Mouse (Mus musculus): ENCODE results near the gene Ubash3b. TPM values are rescaled to one million over a fixed set of nuclear protein-coding genes. Genes with fewer than 3 reads are reported as not detected.

Ubash3b gene
- total RNA-seq, 1 experiment from 2014 or later: 9.6 TPM

DNA sequence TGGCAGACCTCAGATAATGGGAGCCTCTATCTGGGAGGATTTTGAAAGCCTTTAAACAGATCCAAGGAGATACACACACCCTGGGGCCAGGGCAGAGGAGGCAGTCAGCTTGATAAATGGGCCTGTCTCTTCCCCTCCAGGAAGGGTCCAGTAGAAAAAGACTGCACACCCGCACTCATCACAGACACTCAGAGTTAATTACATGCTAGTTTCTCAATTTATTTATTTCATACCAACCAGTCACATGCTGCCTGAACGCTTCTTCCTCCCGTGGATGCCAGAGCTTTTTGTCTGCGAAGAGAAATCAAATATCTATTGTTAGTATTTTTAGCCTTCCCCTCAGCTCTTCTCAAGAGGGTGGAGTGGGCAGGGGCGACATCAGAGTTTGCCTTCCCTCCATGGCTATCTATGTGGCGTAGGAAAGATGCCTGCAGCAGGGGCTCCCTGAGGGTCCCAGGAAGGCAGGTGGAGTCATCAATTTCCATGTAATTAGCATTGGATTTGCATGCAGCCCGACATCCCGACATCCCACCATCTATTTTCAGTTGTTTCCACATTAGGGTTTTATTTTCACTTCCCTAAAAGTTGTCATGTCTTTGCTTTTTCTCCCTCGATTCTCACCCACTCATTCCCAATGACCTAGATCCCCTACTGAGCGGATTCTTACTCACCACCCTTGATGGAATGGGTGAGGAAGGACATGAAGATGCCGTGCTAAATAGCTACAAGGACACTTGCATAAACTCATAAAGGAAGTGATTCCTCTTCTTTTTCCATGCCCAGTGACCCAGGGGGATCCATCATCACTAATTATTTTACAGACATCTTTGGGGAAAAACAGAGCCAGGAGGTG, 110.2 kb downstream of the Ubash3b start:
- ATAC-seq (replicated peaks in 1 of 2; ENCODE audit: insufficient read depth in 1 of 2, low FRiP score in 2 of 2, low TSS enrichment in 1 of 2, low read depth in 1 of 2, poor library complexity in 2 of 2, severe bottlenecking in 2 of 2): no peak

DNA sequence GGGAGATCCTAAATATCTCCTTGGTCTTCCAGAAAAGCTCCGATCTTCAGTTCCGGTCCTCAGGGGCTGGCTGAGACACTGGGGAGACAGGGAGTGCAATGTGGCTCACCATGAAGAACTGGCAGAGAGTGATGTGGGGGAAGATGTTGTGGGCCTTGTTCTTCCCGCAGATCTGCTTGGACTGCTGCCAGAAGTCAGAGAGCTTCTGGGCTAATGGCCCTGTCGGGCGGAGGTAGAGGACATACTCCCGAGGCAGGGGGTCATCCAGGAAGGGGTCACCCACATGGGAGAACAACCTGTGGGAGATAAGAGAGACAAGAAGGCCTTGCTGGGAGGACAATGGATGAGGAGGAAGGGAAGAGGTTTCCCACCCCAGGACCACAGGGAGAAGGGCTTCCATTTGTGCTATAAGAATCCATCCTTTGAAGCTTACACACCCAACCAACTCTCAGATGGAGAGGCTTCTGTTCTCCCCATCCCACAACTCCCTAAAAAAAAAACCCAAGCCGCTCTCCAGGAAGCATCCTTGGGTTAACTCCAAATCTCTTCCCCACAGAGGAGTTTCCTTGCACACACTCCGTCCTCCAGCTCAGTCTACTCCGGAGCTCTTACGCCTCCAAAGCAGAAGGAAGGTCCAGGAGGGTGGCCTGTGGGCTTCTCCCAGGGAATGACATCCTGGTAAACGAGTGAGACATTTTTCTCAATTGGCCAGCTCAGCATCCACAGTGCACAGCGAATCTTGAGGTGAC, 111.0 kb downstream of the Ubash3b start:
- no peak for ATAC-seq (replicated peaks in 1 of 2; ENCODE audit: insufficient read depth in 1 of 2, low FRiP score in 2 of 2, low TSS enrichment in 1 of 2, low read depth in 1 of 2, poor library complexity in 2 of 2, severe bottlenecking in 2 of 2)

DNA sequence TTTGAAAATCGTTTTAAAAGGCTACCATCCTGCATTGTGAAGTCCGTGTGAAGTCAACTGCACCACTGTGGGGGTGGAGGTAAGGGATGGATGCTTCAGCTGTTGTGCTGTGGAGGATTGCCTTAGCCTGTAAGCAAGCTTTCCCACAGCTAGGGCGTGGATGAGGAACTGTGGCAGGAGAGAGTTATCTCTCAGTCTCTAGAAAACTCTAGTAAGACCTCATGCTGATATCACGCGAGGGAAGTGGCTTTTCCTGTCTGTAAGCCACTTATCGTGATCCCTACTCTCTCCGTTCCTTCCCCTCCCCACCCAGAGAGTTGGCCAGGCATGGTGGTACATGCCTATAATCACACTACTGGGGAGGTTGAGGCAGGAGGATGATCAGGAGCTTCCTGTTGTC, 112.2 kb downstream of the Ubash3b start:
- ATAC-seq (replicated peaks in 1 of 2; ENCODE audit: insufficient read depth in 1 of 2, low FRiP score in 2 of 2, low TSS enrichment in 1 of 2, low read depth in 1 of 2, poor library complexity in 2 of 2, severe bottlenecking in 2 of 2): no peak

GRCm38 (mm10) chr9:41048820-41049219, 112.7 kb downstream of the Ubash3b start:
- ATAC-seq (replicated peaks in 1 of 2; ENCODE audit: insufficient read depth in 1 of 2, low FRiP score in 2 of 2, low TSS enrichment in 1 of 2, low read depth in 1 of 2, poor library complexity in 2 of 2, severe bottlenecking in 2 of 2): no peak

GRCm38 (mm10) chr9:41048216-41048615, 113.3 kb downstream of the Ubash3b start:
- ATAC-seq (replicated peaks in 1 of 2; ENCODE audit: insufficient read depth in 1 of 2, low FRiP score in 2 of 2, low TSS enrichment in 1 of 2, low read depth in 1 of 2, poor library complexity in 2 of 2, severe bottlenecking in 2 of 2): no peak

GRCm38 (mm10) chr9:41047654-41048053, 113.8 kb downstream of the Ubash3b start:
- ATAC-seq (replicated peaks in 1 of 2; ENCODE audit: insufficient read depth in 1 of 2, low FRiP score in 2 of 2, low TSS enrichment in 1 of 2, low read depth in 1 of 2, poor library complexity in 2 of 2, severe bottlenecking in 2 of 2): no peak

DNA sequence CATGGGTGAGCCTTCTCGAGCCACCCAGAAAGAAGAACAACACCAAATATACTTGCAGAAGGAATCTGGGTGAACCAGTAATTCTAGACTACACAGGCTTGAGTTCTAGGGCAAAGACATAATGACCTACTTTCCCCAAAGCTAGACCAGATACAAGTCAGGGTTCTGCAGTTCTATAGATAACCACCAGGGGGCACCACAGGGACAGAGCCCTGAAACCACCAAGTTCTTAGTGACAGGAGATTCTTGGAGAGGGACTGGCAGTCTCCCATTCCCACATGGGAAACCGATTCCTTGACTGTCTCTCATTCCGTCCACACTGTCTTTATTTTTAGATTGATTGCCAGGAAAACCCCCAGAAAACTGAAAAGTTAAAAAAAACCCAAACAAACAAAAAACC, 116.9 kb downstream of the Ubash3b start:
- peak; percentile 25 to 48; a peak in 1 of 4 replicates for ATAC-seq (replicated peaks in 1 of 2; ENCODE audit: insufficient read depth in 1 of 2, low FRiP score in 2 of 2, low TSS enrichment in 1 of 2, low read depth in 1 of 2, poor library complexity in 2 of 2, severe bottlenecking in 2 of 2)

GRCm38 (mm10) chr9:41043641-41044040, 117.9 kb downstream of the Ubash3b start:
- no peak for ATAC-seq (replicated peaks in 1 of 2; ENCODE audit: insufficient read depth in 1 of 2, low FRiP score in 2 of 2, low TSS enrichment in 1 of 2, low read depth in 1 of 2, poor library complexity in 2 of 2, severe bottlenecking in 2 of 2)

GRCm38 (mm10) chr9:41041404-41041803, 120.1 kb downstream of the Ubash3b start:
- ATAC-seq (replicated peaks in 1 of 2; ENCODE audit: insufficient read depth in 1 of 2, low FRiP score in 2 of 2, low TSS enrichment in 1 of 2, low read depth in 1 of 2, poor library complexity in 2 of 2, severe bottlenecking in 2 of 2): no peak

DNA sequence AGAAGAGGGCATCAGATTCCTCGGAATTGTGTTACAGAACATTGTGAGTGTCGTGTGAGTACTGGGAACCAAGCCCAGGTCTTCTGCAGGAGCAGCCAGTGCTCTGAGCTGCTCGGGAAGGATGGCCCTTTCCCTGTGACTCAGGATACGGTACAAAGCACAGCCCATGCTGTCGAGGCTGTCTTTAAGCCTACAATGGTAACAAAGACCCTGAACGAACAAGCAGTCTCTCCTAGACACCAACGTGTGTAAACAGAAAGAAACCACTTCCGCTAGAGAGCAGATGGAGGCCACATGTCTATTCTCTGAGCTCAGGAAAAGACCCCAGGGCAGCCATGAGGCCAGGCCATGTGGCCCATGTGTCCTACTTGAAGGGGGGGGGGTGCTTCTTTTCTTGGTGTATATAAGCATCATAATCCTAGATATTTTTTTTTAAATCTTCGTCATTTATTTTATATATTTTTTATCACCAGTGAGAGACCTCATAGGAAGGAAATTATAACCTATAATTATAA, 123.3 kb downstream of the Ubash3b start:
- no peak for ATAC-seq (replicated peaks in 1 of 2; ENCODE audit: insufficient read depth in 1 of 2, low FRiP score in 2 of 2, low TSS enrichment in 1 of 2, low read depth in 1 of 2, poor library complexity in 2 of 2, severe bottlenecking in 2 of 2)

DNA sequence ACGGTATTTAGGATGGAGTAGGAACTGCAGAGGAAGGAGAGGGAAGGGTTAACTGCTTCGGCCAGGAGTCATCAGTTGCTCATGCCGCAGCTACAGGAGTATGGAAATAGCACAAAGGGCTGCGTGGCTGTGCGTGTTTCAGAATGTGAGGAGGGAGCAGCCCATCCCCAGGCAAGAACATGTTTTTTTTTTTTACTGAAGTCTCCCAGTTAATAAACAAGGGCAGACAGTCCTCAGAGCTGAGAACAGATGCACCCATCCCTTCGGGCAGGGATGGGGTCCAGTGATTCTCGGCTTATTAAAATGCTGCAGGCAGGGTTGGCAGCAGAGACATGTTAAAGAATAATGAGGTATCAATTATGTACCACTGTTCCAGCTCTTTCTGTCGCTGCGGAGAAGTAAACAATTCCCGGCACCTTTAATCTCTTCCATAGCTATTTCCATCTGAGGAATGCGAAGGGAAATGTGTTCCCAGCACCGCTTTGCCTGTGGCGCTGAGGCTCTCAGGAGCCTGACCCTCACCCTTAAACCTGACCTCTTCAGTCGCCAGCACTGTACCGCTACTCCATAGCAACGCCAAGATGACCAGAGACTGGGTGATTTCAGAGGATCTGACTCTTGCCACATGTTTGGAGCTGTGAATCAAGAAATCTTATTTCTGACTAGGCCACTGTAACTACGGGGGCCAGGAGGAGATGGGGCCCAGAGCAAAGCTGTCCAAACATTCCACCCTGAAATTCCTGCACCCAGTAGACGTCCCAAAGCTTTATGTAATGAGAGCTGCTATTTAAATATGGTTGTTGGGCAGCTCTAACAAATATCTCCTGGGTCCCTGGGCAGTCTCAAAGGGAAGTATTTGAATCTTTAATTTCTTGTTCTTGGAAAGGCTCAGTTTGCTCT, 129.7 kb downstream of the Ubash3b start:
- no peak for ATAC-seq (replicated peaks in 1 of 2; ENCODE audit: insufficient read depth in 1 of 2, low FRiP score in 2 of 2, low TSS enrichment in 1 of 2, low read depth in 1 of 2, poor library complexity in 2 of 2, severe bottlenecking in 2 of 2)

DNA sequence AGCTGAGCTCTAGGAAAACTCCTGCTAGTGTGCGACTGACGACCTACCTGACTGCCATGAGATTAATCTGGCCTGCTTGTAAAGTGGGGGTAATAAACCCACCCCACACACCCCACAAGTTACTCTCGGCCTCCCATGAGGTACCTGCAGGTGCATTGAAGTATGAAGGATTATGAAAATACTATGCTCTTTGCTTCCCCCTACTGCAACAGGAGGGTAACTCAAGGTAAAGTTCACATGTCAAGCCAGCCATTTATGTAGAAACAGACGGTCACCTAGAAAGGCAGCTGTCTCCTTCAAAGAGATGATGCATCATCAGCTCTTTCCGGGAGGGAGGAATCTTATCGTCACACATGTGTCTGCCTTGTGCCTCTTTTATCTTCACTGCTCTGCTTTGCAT, 131.7 kb downstream of the Ubash3b start:
- no peak for ATAC-seq (replicated peaks in 1 of 2; ENCODE audit: insufficient read depth in 1 of 2, low FRiP score in 2 of 2, low TSS enrichment in 1 of 2, low read depth in 1 of 2, poor library complexity in 2 of 2, severe bottlenecking in 2 of 2)

DNA sequence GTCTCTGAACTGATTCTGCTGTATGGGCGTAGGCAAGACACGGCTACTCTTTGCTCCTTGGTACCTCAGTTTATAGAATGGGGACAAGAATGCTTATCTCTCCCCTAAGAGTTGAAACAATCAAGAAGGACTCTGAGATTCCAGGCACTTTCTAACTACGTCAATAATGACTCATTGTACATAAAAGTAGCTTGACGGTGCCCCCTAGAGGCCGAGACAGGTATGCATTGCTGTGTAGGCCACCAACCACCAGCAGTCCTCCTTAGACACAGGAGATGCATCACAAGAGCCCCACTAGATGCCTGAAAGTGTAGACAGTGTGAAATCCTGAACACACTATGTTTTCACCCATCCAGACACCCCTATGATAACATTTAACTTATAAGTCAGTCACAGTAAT, 133.0 kb downstream of the Ubash3b start:
- ATAC-seq (replicated peaks in 1 of 2; ENCODE audit: insufficient read depth in 1 of 2, low FRiP score in 2 of 2, low TSS enrichment in 1 of 2, low read depth in 1 of 2, poor library complexity in 2 of 2, severe bottlenecking in 2 of 2): 0 out of 4 replicates have a peak, but pooled peaks have one; percentile 25 to 32

GRCm38 (mm10) chr9:41021690-41022089, 139.8 kb downstream of the Ubash3b start:
- ATAC-seq (replicated peaks in 1 of 2; ENCODE audit: insufficient read depth in 1 of 2, low FRiP score in 2 of 2, low TSS enrichment in 1 of 2, low read depth in 1 of 2, poor library complexity in 2 of 2, severe bottlenecking in 2 of 2): no peak

DNA sequence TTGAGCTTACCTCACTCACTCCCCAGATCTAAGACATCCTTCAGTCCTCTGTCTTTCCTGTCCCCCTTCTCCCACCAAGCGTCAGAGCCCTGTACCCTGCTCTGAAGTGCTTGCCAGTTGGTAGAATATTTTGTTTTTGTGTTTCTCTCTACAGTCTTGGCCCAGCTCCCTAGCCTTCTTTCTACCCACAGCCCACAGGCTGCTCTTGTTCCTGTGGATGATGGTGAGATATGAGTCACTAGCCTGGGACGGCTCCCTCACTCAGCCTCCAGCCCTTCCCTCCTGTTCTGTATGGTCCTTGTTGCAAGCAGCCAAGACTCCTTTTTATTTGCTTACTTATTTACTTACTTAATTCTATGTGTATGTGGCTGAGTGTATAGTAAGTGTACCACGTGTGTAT, 141.0 kb downstream of the Ubash3b start:
- no peak for ATAC-seq (replicated peaks in 1 of 2; ENCODE audit: insufficient read depth in 1 of 2, low FRiP score in 2 of 2, low TSS enrichment in 1 of 2, low read depth in 1 of 2, poor library complexity in 2 of 2, severe bottlenecking in 2 of 2)

- ATAC-seq (replicated peaks in 1 of 2; ENCODE audit: insufficient read depth in 1 of 2, low FRiP score in 2 of 2, low TSS enrichment in 1 of 2, low read depth in 1 of 2, poor library complexity in 2 of 2, severe bottlenecking in 2 of 2): no peak
Measured at GRCm38 (mm10) chr9:41014512-41014911, 147.0 kb downstream of the Ubash3b start.

DNA sequence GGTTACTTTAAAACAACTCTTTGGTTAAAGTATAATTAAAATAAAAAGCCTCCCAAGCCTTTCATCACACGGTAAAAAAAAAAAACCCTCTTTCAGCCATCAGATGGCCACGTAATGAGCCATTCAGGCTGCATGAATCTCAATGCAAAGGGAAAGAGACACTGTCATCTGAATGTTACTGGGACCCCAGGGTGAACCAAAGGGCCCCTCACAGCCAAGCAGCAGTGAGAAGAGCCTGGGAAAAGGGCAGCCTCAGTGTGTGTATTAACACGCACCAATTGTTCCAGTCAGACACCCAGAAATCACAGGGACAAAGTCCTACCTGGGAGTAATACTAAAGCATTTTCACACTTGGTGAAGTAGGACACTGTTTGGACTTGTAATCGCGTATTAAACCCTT, 149.0 kb downstream of the Ubash3b start:
- no peak for ATAC-seq (replicated peaks in 1 of 2; ENCODE audit: insufficient read depth in 1 of 2, low FRiP score in 2 of 2, low TSS enrichment in 1 of 2, low read depth in 1 of 2, poor library complexity in 2 of 2, severe bottlenecking in 2 of 2)

Measured in hematopoietic stem cell, adult 5-6 weeks (primary cell).